Mouse (Mus musculus): Measurements from ENCODE around the gene Selenbp1.

Selenbp1 gene

DNA sequence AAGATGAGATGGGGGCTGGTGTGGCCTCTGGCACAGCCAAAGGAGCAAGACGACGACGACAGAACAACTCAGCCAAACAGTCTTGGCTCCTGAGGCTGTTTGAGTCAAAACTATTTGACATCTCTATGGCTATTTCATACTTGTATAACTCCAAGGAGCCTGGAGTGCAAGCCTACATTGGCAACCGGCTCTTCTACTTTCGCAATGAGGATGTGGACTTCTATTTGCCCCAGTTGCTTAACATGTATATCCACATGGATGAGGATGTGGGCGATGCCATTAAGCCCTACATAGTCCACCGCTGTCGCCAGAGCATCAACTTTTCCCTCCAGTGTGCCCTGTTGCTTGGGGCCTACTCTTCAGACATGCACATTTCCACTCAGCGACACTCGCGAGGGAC is 51.5 kb downstream of the Selenbp1 start:
- DNase-seq, result no peak

DNA sequence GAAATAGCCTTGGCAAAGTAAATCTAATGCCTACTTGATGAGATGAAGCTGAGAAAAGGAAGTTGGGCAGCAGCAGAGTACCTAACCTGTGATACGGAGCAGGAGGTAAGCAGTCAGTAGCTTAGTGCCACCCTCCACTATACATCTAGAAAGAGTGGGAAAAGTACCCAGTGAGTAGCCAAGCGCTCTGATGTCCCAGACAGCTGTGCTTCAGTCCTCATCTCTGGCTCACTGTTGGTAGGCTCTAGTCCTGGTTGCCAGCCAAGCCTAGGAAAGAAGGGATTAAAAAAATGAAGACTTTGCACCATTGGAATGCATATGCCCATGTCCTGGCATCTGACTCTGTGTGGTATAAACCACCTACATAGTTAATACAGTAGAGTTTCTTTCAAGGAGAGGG is 52.7 kb downstream of the Selenbp1 start:
- DNase-seq, result no peak

- no peak for DNase-seq
These were observed 54.7 kb downstream of the Selenbp1 start for GRCm38 (mm10) chr3:94987578-94987977.

DNA sequence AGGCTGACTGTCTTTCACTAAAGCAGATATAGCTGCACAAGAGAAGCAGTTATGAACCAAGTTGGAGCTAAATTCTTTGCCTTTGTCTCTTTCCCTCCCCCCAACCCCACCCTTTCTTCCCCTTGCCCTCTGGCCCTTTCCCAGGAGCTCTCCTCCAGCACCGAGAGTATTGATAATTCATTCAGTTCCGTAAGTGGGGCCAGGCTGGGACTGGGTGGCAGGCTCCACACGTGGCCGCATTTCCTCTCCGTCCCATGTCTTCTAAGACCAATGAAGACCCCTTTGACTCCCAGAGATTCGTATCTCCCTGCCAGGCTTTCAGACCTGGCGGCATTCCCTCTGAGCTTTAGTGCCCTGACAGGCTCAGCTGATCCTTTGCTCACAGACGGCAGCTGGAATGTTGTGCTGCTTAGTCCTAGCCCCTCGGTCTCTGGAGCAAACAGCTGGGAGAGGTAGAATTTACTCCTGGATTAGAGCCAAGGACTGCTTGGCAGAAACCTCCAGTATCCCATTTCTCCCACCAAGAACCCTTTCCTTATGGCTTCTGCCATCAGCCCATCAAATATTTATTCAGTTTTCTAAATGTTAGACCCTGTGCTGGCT is 56.4 kb downstream of the Selenbp1 start:
- DNase-seq, result no peak

Measured in cerebellum, adult 9-10 months (tissue).